ENCODE assay signal across 15 mouse cellular contexts in the genomic region with DNA sequence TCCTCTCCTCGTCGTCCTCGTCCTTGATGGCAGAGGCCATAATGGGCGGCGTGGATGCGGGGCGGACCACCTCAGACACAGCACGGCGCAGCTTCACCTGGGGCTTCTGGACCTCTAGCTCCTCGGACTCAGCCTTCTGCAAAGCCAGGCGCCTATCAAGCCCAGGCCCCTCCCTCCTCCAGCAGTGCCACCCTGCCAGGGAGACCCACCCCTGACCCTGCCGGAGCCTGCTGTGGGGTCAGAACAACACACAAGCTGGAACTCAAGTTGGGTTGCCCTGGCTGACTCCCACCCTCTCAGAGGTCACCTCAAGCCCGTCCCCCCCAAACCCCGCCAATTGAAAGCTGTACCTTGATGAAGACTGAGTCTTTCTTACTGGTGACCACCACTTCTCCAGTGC. TPM values are rescaled to one million over a fixed set of nuclear protein-coding genes. Genes with fewer than 3 reads are reported as not detected.
DNase-seq lines count a peak whose midpoint lies in the region; ATAC-seq lines count a peak whose summit lies in the region.
"Had no signal": no experiment of that assay in that cellular context is flagged by ENCODE, and none has a peak within 500 bp of the region (broad histone marks: within the 10 kb centered on the region; RNA-seq: fewer than 3 reads in every experiment).

No protein-coding gene starts in this region.

- H3K9ac ChIP-seq in forebrain, embryonic 16.5 days (replicated peaks; ENCODE audit: low read depth, low read length): no peak overlapping the region
- no peak overlapping the region for H3K9ac ChIP-seq in neural tube, embryonic 11.5 days (ENCODE audit: low read length)
- no peak overlapping the region for H3K9ac ChIP-seq in neural tube, embryonic 15.5 days (replicated peaks)
- 0 out of 2 replicates have a peak overlapping the region, but pooled peaks have one; percentile 49 for H3K9ac ChIP-seq in hindbrain, embryonic 13.5 days
- no peak overlapping the region for H3K9ac ChIP-seq in neural tube, embryonic 13.5 days
- H3K9ac ChIP-seq: liver, embryonic 15.5 days; stomach, embryonic 15.5 days had no signal

- H3K27me3 ChIP-seq in forebrain, embryonic 10.5 days (ENCODE audit: poor library complexity, severe bottlenecking): peaks cover 15% of the 10 kb centered on the region
- no peaks in the 10 kb centered on the region for H3K27me3 ChIP-seq in forebrain, embryonic 16.5 days (replicated peaks; ENCODE audit: control insufficient read depth, insufficient read depth, low read length)
- no peaks in the 10 kb centered on the region for H3K27me3 ChIP-seq in neural tube, embryonic 11.5 days (ENCODE audit: control insufficient read depth, insufficient read depth, low read length)
- no peaks in the 10 kb centered on the region for H3K27me3 ChIP-seq in neural tube, embryonic 15.5 days (replicated peaks)
- H3K27me3 ChIP-seq in hindbrain, embryonic 13.5 days: no peaks in the 10 kb centered on the region
- no peaks in the 10 kb centered on the region for H3K27me3 ChIP-seq in neural tube, embryonic 13.5 days
- H3K27me3 ChIP-seq: stomach, embryonic 15.5 days had no signal

- no peaks in the 10 kb centered on the region for H3K9me3 ChIP-seq in forebrain, embryonic 10.5 days
- no peaks in the 10 kb centered on the region for H3K9me3 ChIP-seq in forebrain, embryonic 16.5 days (ENCODE audit: control insufficient read depth, low read length)
- no peaks in the 10 kb centered on the region for H3K9me3 ChIP-seq in neural tube, embryonic 11.5 days (ENCODE audit: control insufficient read depth, low read length)
- no peaks in the 10 kb centered on the region for H3K9me3 ChIP-seq in neural tube, embryonic 15.5 days (replicated peaks)
- H3K9me3 ChIP-seq in hindbrain, embryonic 13.5 days: no peaks in the 10 kb centered on the region
- no peaks in the 10 kb centered on the region for H3K9me3 ChIP-seq in neural tube, embryonic 13.5 days
- H3K9me3 ChIP-seq: liver, embryonic 15.5 days; stomach, embryonic 15.5 days had no signal

- peaks cover 75% of the 10 kb centered on the region for H3K36me3 ChIP-seq in forebrain, embryonic 10.5 days (replicated peaks)
- H3K36me3 ChIP-seq in forebrain, embryonic 16.5 days (ENCODE audit: control insufficient read depth, insufficient read depth): peaks cover 20% of the 10 kb centered on the region
- no peaks in the 10 kb centered on the region for H3K36me3 ChIP-seq in neural tube, embryonic 11.5 days (ENCODE audit: control insufficient read depth, insufficient read depth, low read length)
- H3K36me3 ChIP-seq in neural tube, embryonic 15.5 days: peaks cover 68% of the 10 kb centered on the region
- peaks cover 90% of the 10 kb centered on the region for H3K36me3 ChIP-seq in hindbrain, embryonic 13.5 days
- peaks cover 88% of the 10 kb centered on the region for H3K36me3 ChIP-seq in neural tube, embryonic 13.5 days
- H3K36me3 ChIP-seq: liver, embryonic 15.5 days; stomach, embryonic 15.5 days had no signal

- H3K4me3 ChIP-seq in forebrain, embryonic 10.5 days: 0 out of 2 replicates have a peak overlapping the region, but pooled peaks have one; percentile 10
- no peak overlapping the region for H3K4me3 ChIP-seq in forebrain, embryonic 16.5 days (replicated peaks; ENCODE audit: low read length)
- no peak overlapping the region for H3K4me3 ChIP-seq in neural tube, embryonic 11.5 days (ENCODE audit: low read depth, low read length)
- H3K4me3 ChIP-seq in neural tube, embryonic 15.5 days (replicated peaks): no peak overlapping the region
- no peak overlapping the region for H3K4me3 ChIP-seq in hindbrain, embryonic 13.5 days
- H3K4me3 ChIP-seq in neural tube, embryonic 13.5 days: no peak overlapping the region
- H3K4me3 ChIP-seq: liver, embryonic 15.5 days; myocyte; stomach, embryonic 15.5 days had no signal

- 84% methylated on average over 14 of the region's 14 CpGs for WGBS in forebrain, embryonic 10.5 days
- 88% methylated on average over 14 of the region's 14 CpGs for WGBS in forebrain, embryonic 16.5 days
- 87% methylated on average over 14 of the region's 14 CpGs for WGBS in neural tube, embryonic 11.5 days
- WGBS in neural tube, embryonic 15.5 days: 90% methylated on average over 14 of the region's 14 CpGs
- WGBS in hindbrain, embryonic 13.5 days: 86% methylated on average over 14 of the region's 14 CpGs
- 86% methylated on average over 14 of the region's 14 CpGs for WGBS in neural tube, embryonic 13.5 days

- no peak; the same call in 1 of the 2 replicates for ATAC-seq in forebrain, embryonic 16.5 days
- no peak for ATAC-seq in neural tube, embryonic 11.5 days (ENCODE audit: insufficient read depth, low FRiP score, low TSS enrichment)
- no peak for ATAC-seq in neural tube, embryonic 15.5 days (ENCODE audit: low FRiP score)
- ATAC-seq in hindbrain, embryonic 13.5 days (ENCODE audit: low FRiP score): no peak
- ATAC-seq in neural tube, embryonic 13.5 days (ENCODE audit: low read depth): no peak

- H3K4me2 ChIP-seq in forebrain, embryonic 16.5 days (ENCODE audit: low read length): no peak overlapping the region
- no peak overlapping the region for H3K4me2 ChIP-seq in neural tube, embryonic 11.5 days (ENCODE audit: low read depth)
- no peak overlapping the region for H3K4me2 ChIP-seq in neural tube, embryonic 15.5 days
- no peak overlapping the region for H3K4me2 ChIP-seq in hindbrain, embryonic 13.5 days
- no peak overlapping the region for H3K4me2 ChIP-seq in neural tube, embryonic 13.5 days
- H3K4me2 ChIP-seq: liver, embryonic 15.5 days; stomach, embryonic 15.5 days had no signal

- peak overlapping the region; percentile 77 for H3K27ac ChIP-seq in forebrain, embryonic 10.5 days
- H3K27ac ChIP-seq in forebrain, embryonic 16.5 days (ENCODE audit: low read length): no peak overlapping the region
- peak overlapping the region; percentile 36; the same call in 1 of the 2 replicates for H3K27ac ChIP-seq in neural tube, embryonic 11.5 days (ENCODE audit: low read depth, low read length)
- H3K27ac ChIP-seq in neural tube, embryonic 15.5 days (replicated peaks): no peak overlapping the region
- peak overlapping the region; percentile 79 for H3K27ac ChIP-seq in hindbrain, embryonic 13.5 days
- peak overlapping the region; percentile 64; the same call in 1 of the 2 replicates for H3K27ac ChIP-seq in neural tube, embryonic 13.5 days (replicated peaks)
- H3K27ac ChIP-seq: liver, embryonic 15.5 days; stomach, embryonic 15.5 days had no signal

- H3K4me1 ChIP-seq in forebrain, embryonic 10.5 days: peaks cover 45% of the 10 kb centered on the region
- H3K4me1 ChIP-seq in forebrain, embryonic 16.5 days (replicated peaks; ENCODE audit: control insufficient read depth, insufficient read depth, low read length): no peaks in the 10 kb centered on the region
- H3K4me1 ChIP-seq in neural tube, embryonic 11.5 days (ENCODE audit: control insufficient read depth, insufficient read depth, low read length): peaks cover 18% of the 10 kb centered on the region
- peaks cover 13% of the 10 kb centered on the region for H3K4me1 ChIP-seq in neural tube, embryonic 15.5 days
- H3K4me1 ChIP-seq in hindbrain, embryonic 13.5 days (replicated peaks): peaks cover 19% of the 10 kb centered on the region
- peaks cover 16% of the 10 kb centered on the region for H3K4me1 ChIP-seq in neural tube, embryonic 13.5 days (replicated peaks)
- H3K4me1 ChIP-seq: liver, embryonic 15.5 days had no signal

- no peak for DNase-seq in forebrain, embryonic 10.5 days (ENCODE audit: extremely low spot score, low spot score)
- no peak for DNase-seq in neural tube, embryonic 11.5 days (ENCODE audit: low spot score)
- no peak for DNase-seq in frontal cortex, postnatal 36 days (ENCODE audit: low spot score in 2 of 2)
- no peak for DNase-seq in thymus, postnatal 25 days
- DNase-seq: gastrocnemius, postnatal 14 days; heart, postnatal 14 days; spleen, adult 18-20 months had no signal

RNA-seq across cellular contexts. Expression of a gene that starts 23.0 kb away (rescaled TPM):
- polyA plus RNA-seq in forebrain, embryonic 10.5 days (2016; fragmentation: Nextera tagmentation; extraction: Ambion mirVana): 0.30 and 0.41 TPM in 2 replicates
- polyA plus RNA-seq in forebrain, embryonic 16.5 days (2015; fragmentation: Nextera tagmentation; extraction: Ambion mirVana): 0.29 and 1.2 TPM in 2 replicates
- not detected in 2 replicates for polyA plus RNA-seq in neural tube, embryonic 11.5 days (2014; fragmentation: Nextera tagmentation; extraction: Ambion mirVana)
- 1.2 and 1.4 TPM in 2 replicates for polyA plus RNA-seq in neural tube, embryonic 15.5 days (2015; fragmentation: Nextera tagmentation; extraction: Ambion mirVana)
- polyA plus RNA-seq in hindbrain, embryonic 13.5 days (2015; fragmentation: Nextera tagmentation; extraction: Ambion mirVana): 0.96 and 1.2 TPM in 2 replicates
- 0.81 and 1.1 TPM in 2 replicates for polyA plus RNA-seq in neural tube, embryonic 13.5 days (2015; fragmentation: Nextera tagmentation; extraction: Ambion mirVana)
- polyA plus RNA-seq: large intestine, adult 2 months had no signal

RNA-seq across cellular contexts. Expression of a gene that starts 52.9 kb away (rescaled TPM):
- polyA plus RNA-seq in forebrain, embryonic 10.5 days (2016; fragmentation: Nextera tagmentation; extraction: Ambion mirVana): 0.91 and 1.1 TPM in 2 replicates
- 7.0 and 9.9 TPM in 2 replicates for polyA plus RNA-seq in forebrain, embryonic 16.5 days (2015; fragmentation: Nextera tagmentation; extraction: Ambion mirVana)
- 2.5 and 2.6 TPM in 2 replicates for polyA plus RNA-seq in neural tube, embryonic 11.5 days (2014; fragmentation: Nextera tagmentation; extraction: Ambion mirVana)
- 7.2 and 10.5 TPM in 2 replicates for polyA plus RNA-seq in neural tube, embryonic 15.5 days (2015; fragmentation: Nextera tagmentation; extraction: Ambion mirVana)
- 6.0 and 7.0 TPM in 2 replicates for polyA plus RNA-seq in hindbrain, embryonic 13.5 days (2015; fragmentation: Nextera tagmentation; extraction: Ambion mirVana)
- polyA plus RNA-seq in neural tube, embryonic 13.5 days (2015; fragmentation: Nextera tagmentation; extraction: Ambion mirVana): 5.7 and 7.0 TPM in 2 replicates
- polyA plus RNA-seq: liver, embryonic 15.5 days; myocyte had no signal

Comparison
In these comparisons a context has a peak if more than half of its experiments do, and no peak if none do; other contexts are left out.
1. H3K27ac ChIP-seq: peak in forebrain, embryonic 10.5 days (single experiment), neural tube, embryonic 11.5 days (single experiment), hindbrain, embryonic 13.5 days (single experiment) and neural tube, embryonic 13.5 days (single experiment); none in forebrain, embryonic 16.5 days (single experiment) and neural tube, embryonic 15.5 days (single experiment).